Mouse (Mus musculus) stomach, embryonic 15.5 days (tissue): ENCODE results near the gene Trim38. TPM values are rescaled to one million over a fixed set of nuclear protein-coding genes. Genes with fewer than 3 reads are reported as not detected.

Experiments
- ATAC-seq: fragments of 200-750 bp; cut with Nextera tagmentation; 2 replicates; pipeline ENCODE4 v1.8.0; 2017; ENCODE audit warnings: low read depth, moderate number of reproducible peaks, moderate TSS enrichment; ENCODE audit not compliant: insufficient read depth, low FRiP score
- H3K27ac ChIP-seq: fragments of 300-500 bp; sonication (generic); 2 replicates; pipeline ENCODE4 v1.5.1; 2015; ENCODE audit warnings: mild to moderate bottlenecking, inconsistent platforms
- H3K27me3 ChIP-seq: fragments of 300-500 bp; sonication (generic); replicated peaks from 2 replicates; pipeline ENCODE4 v1.6.1; 2015; ENCODE audit warnings: inconsistent platforms
- H3K36me3 ChIP-seq: fragments of 300-500 bp; sonication (generic); 2 replicates; pipeline ENCODE4 v1.6.1; 2015; ENCODE audit warnings: inconsistent platforms
- H3K4me1 ChIP-seq: fragments of 300-500 bp; sonication (generic); 2 replicates; pipeline ENCODE4 v1.6.1; 2015; ENCODE audit warnings: inconsistent platforms
- H3K4me2 ChIP-seq: fragments of 300-500 bp; sonication (generic); 2 replicates; pipeline ENCODE4 v1.6.1; 2015; ENCODE audit warnings: mild to moderate bottlenecking, inconsistent platforms
- H3K4me3 ChIP-seq: fragments of 300-500 bp; sonication (generic); replicated peaks from 2 replicates; pipeline ENCODE4 v1.5.1; 2015; ENCODE audit warnings: inconsistent platforms
- H3K9ac ChIP-seq: fragments of 300-500 bp; sonication (generic); 2 replicates; pipeline ENCODE4 v1.6.1; 2015; ENCODE audit warnings: inconsistent platforms
- H3K9me3 ChIP-seq: fragments of 300-500 bp; sonication (generic); 2 replicates; pipeline ENCODE4 v1.6.1; 2016; ENCODE audit warnings: inconsistent platforms
- WGBS: fragments of 180-500 bp; shearing (Covaris S2); methylation state at CpG from one replicate; pipeline ENCODE4 v1.1.7; 2015; 5-methylcytosine and 5-hydroxymethylcytosine counted together
- microRNA-seq: library from miRNA; unstranded; fragments of <30 nt; microRNA quantifications from one replicate; pipeline ENCODE4, GENCODE M21; 2016
- polyA plus RNA-seq: library from polyadenylated mRNA; unstranded; fragments of >200 nt; fragmentation: Nextera tagmentation; extraction: Ambion mirVana; gene quantifications from 2 replicates; pipeline ENCODE4 v1.2.1, GENCODE M21; 2015

The Trim38 gene
- polyA plus RNA-seq, 1 experiment from 2014 or later: 0.06 TPM

DNA sequence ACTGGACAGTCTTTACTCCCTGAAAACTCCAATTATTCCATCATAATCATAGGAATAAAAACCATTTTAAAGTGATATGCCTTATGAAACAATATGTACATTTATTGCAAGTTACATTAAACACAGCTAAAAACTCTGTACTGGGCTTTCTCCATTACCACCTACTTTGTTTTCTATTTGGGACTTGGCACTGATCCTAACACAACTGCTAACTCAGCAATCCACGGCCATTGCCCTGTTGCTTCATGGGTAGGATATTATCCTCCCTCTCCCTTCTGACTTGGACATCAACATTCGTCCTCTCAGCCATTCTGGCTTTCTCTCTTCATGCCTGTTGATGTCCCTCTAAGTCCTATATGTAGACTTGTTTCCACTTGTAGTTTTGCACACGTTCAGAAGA is 56.9 kb downstream of the Trim38 start:
- Histone ChIP-seq H3K27ac (no peak overlapping the region), H3K4me1 (no peaks in the 10 kb centered on the region), H3K4me2 (no peak overlapping the region), H3K4me3 (no peak overlapping the region), H3K9ac (no peak overlapping the region), H3K36me3 (no peaks in the 10 kb centered on the region), H3K27me3 (no peaks in the 10 kb centered on the region), H3K9me3 (no peaks in the 10 kb centered on the region)
- ATAC-seq: no peak
- WGBS: 59% methylated on average over 3 of the region's 3 CpGs

DNA sequence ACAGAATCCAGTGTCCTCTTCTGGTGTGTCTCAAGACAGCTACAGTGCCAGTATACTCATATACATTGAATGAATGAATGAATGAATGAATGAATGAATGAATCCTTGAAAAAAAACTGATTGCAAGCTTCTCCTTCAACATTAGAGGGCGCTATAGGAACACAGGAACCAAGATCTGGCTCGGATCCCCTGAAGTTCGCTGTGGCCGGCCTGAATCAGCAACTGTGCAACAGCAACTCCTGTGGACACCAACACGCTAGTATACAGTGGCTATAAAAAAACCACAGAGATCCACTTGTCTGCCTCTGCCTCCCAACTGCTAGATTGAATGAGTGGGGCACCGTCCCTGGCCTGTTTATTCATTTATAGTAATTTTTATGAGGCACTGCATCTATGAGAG is 63.3 kb downstream of the Trim38 start:
- Histone ChIP-seq H3K4me2 (no peak overlapping the region), H3K36me3 (no peaks in the 10 kb centered on the region), H3K4me1 (no peaks in the 10 kb centered on the region), H3K27me3 (no peaks in the 10 kb centered on the region), H3K27ac (no peak overlapping the region), H3K4me3 (no peak overlapping the region), H3K9me3 (no peaks in the 10 kb centered on the region), H3K9ac (no peak overlapping the region)
- ATAC-seq: no peak
- 13% methylated on average over 6 of the region's 6 CpGs for WGBS

DNA sequence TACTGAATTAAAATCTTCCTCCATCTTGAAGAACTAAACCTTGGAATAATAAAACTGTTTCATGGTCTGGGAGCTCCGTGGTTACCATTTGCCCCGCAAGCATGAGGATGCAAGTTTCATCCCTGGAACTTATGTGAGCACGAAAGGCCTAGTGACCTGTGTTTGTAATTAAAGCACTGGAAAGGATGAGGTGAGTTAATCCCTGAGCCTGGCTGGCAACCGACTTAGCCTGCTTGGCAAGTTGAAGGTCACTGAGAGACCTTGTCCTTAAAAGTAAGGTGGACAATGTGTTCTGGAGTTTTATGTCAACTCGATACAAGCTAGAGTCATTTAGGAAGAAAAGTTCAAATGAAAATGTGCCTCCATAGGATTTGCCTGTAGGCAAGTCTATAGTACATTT is 65.1 kb downstream of the Trim38 start:
- Histone ChIP-seq H3K27me3 (no peaks in the 10 kb centered on the region), H3K9ac (no peak overlapping the region), H3K36me3 (no peaks in the 10 kb centered on the region), H3K4me2 (no peak overlapping the region), H3K4me1 (no peaks in the 10 kb centered on the region), H3K4me3 (no peak overlapping the region), H3K27ac (no peak overlapping the region), H3K9me3 (no peaks in the 10 kb centered on the region)
- WGBS: 88% methylated on average over 5 of the region's 5 CpGs
- no peak for ATAC-seq

DNA sequence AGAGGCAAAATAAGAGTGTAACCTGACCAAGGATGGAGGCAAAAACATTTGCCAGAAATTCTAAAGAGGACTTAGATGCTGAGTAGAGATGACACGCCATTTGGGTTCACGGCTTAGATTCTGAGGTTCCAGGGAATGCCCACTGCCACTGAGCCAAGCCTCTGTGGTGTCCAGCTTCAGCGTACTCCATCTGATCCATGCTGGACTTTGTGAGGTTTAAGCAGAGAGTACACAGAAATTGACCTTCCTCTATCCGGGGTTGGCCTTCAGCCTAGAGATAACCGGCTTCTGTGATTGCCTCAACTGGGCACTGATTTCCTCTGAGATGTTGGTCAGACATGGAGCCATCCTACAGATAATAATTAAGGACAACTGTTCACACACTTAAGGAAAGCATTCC is 66.9 kb downstream of the Trim38 start:
- no peak overlapping the region for H3K27ac ChIP-seq
- no peaks in the 10 kb centered on the region for H3K4me1 ChIP-seq
- H3K36me3 ChIP-seq: no peaks in the 10 kb centered on the region
- H3K9ac ChIP-seq: no peak overlapping the region
- no peaks in the 10 kb centered on the region for H3K27me3 ChIP-seq
- H3K4me3 ChIP-seq: no peak overlapping the region
- ATAC-seq: no peak
- no peak overlapping the region for H3K4me2 ChIP-seq
- H3K9me3 ChIP-seq: no peaks in the 10 kb centered on the region
- WGBS: 85% methylated on average over 5 of the region's 5 CpGs

DNA sequence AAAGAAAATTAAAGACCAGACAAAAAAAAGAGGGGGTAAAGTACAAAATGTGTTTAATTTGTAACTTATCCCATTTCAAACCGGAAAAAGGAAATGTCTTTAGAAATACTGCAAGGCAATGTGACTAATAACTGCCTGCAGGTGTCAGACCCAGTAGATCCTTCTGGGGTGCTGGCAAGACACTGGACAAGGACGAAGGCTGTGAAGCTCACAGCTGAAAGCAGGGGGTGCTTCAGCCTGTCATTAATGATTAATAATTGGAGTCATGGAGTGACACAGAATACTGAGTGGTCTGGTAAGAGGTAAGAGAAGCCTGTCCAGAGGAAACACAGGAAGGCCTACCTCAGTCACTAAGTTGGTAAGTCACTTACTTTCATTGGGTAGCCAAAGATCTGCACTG is 69.6 kb downstream of the Trim38 start, which contains the start of gene Slc17a3:
Gene Slc17a3, plus strand, starts transcription at position 127 of the 400 bp plus-strand sequence.
- H3K4me3 ChIP-seq: no peak within 1 kb of the TSS
- no peak within 1 kb of the TSS for H3K9ac ChIP-seq
- H3K4me2 ChIP-seq: no peak within 1 kb of the TSS
- no peaks in the 10 kb centered on the region for H3K27me3 ChIP-seq
- no peaks in the 10 kb centered on the region for H3K9me3 ChIP-seq
- 75% methylated on average over 2 of the region's 2 CpGs for WGBS
- H3K36me3 ChIP-seq: no peaks in the 10 kb centered on the region
- H3K27ac ChIP-seq: no peak within 1 kb of the TSS
- H3K4me1 ChIP-seq: no peaks in the 10 kb centered on the region
- no peak for ATAC-seq

Small RNA genes lying within 50 kb of the gene (microRNA-seq; reads per million reads assigned to microRNA genes)
- not detected for gene Gm44314
- gene Gm44484: not detected

Other genes starting within 250 kb of the Trim38 start
- gene Hist1h4h, start 238.9 kb upstream of the Trim38 start, polyA plus RNA-seq: 6.1 and 7.3 TPM in 2 replicates
- 4.1 and 13.0 TPM in 2 replicates for gene Hist1h2af, start 236.0 kb upstream of the Trim38 start, polyA plus RNA-seq
- gene Hist1h3g, start 234.5 kb upstream of the Trim38 start, polyA plus RNA-seq: 6.5 and 7.3 TPM in 2 replicates
- gene Hist1h2bh, start 226.5 kb upstream of the Trim38 start, polyA plus RNA-seq: 1.0 and 1.5 TPM in 2 replicates
- gene Hist1h3f, start 225.9 kb upstream of the Trim38 start, polyA plus RNA-seq: 0.83 and 0.94 TPM in 2 replicates
- 1.7 and 2.0 TPM in 2 replicates for gene Hist1h4f, start 218.3 kb upstream of the Trim38 start, polyA plus RNA-seq
- 0.89 and 0.98 TPM in 2 replicates for gene Hist1h1d, start 216.7 kb upstream of the Trim38 start, polyA plus RNA-seq
- 6.7 TPM in 2 replicates for gene Hist1h3e, start 207.5 kb upstream of the Trim38 start, polyA plus RNA-seq
- 95.8 and 121 TPM in 2 replicates for gene Hist1h2ae, start 198.7 kb upstream of the Trim38 start, polyA plus RNA-seq
- gene Hist1h2bg, start 198.5 kb upstream of the Trim38 start, polyA plus RNA-seq: 11.7 and 17.0 TPM in 2 replicates
- gene Hist1h2bf, start 195.7 kb upstream of the Trim38 start, polyA plus RNA-seq: 3.5 and 3.8 TPM in 2 replicates
- gene Hist1h2ad, start 195.5 kb upstream of the Trim38 start, polyA plus RNA-seq: 2.4 and 3.4 TPM in 2 replicates
- 5.7 and 7.9 TPM in 2 replicates for gene Hist1h3d, start 194.2 kb upstream of the Trim38 start, polyA plus RNA-seq
- 117 and 130 TPM in 2 replicates for gene Hist1h4d, start 188.3 kb upstream of the Trim38 start, polyA plus RNA-seq
- gene Hist1h2be, start 148.8 kb upstream of the Trim38 start, polyA plus RNA-seq: 2.9 TPM in 2 replicates
- 24.6 and 25.3 TPM in 2 replicates for gene Hist1h1e, start 147.4 kb upstream of the Trim38 start, polyA plus RNA-seq
- gene Hist1h2ac, start 86.0 kb upstream of the Trim38 start, polyA plus RNA-seq: 1.9 and 2.4 TPM in 2 replicates
- gene Hist1h2bc, start 85.7 kb upstream of the Trim38 start, polyA plus RNA-seq: 104 and 105 TPM in 2 replicates
- gene Hist1h1t, start 74.1 kb upstream of the Trim38 start, polyA plus RNA-seq: 0.19 TPM in 1 of 2 replicates, not detected in the other
- 4.0 and 6.1 TPM in 2 replicates for gene Hist1h4c, start 71.5 kb upstream of the Trim38 start, polyA plus RNA-seq
- gene Hfe, start 59.1 kb upstream of the Trim38 start, polyA plus RNA-seq: 7.9 and 8.8 TPM in 2 replicates
- 50.6 and 54.3 TPM in 2 replicates for gene Hist1h1c, start 31.1 kb upstream of the Trim38 start, polyA plus RNA-seq
- 5.5 and 5.7 TPM in 2 replicates for gene Hist1h3c, start 24.3 kb upstream of the Trim38 start, polyA plus RNA-seq
- gene Hist1h2bb, start 23.2 kb upstream of the Trim38 start, polyA plus RNA-seq: 2.5 and 3.4 TPM in 2 replicates
- 43.8 and 63.1 TPM in 2 replicates for gene Hist1h2ab, start 18.8 kb upstream of the Trim38 start, polyA plus RNA-seq
- gene Hist1h3b, start 17.6 kb upstream of the Trim38 start, polyA plus RNA-seq: 7.4 and 10.6 TPM in 2 replicates
- gene Hist1h4b, start 12.9 kb upstream of the Trim38 start, polyA plus RNA-seq: 3.5 and 4.1 TPM in 2 replicates
- 0.42 and 0.55 TPM in 2 replicates for gene Hist1h4a, start 8.7 kb upstream of the Trim38 start, polyA plus RNA-seq
- gene Hist1h3a, start 7.5 kb upstream of the Trim38 start, polyA plus RNA-seq: 4.8 and 6.9 TPM in 2 replicates
- gene Hist1h1a, start 6.2 kb upstream of the Trim38 start, polyA plus RNA-seq: 2.0 and 2.9 TPM in 2 replicates
- 0.13 and 0.15 TPM in 2 replicates for gene Slc17a2, start 37.1 kb downstream of the Trim38 start, polyA plus RNA-seq
- 0.34 and 0.36 TPM in 2 replicates for gene Slc17a3, start 69.5 kb downstream of the Trim38 start, polyA plus RNA-seq
- gene Slc17a1, start 97.8 kb downstream of the Trim38 start, polyA plus RNA-seq: 0.06 and 0.19 TPM in 2 replicates
- 4.0 and 4.7 TPM in 2 replicates for gene Slc17a4, start 145.1 kb downstream of the Trim38 start, polyA plus RNA-seq
- not detected in 2 replicates for gene Hist1h2ba, start 164.2 kb downstream of the Trim38 start, polyA plus RNA-seq
- not detected in 2 replicates for gene Hist1h2aa, start 164.5 kb downstream of the Trim38 start, polyA plus RNA-seq
- 5.0 and 6.4 TPM in 2 replicates for gene Scgn, start 221.3 kb downstream of the Trim38 start, polyA plus RNA-seq